Mouse (Mus musculus) myocyte (in vitro differentiated cells): ENCODE measurements around the gene Dgki. TPM values are rescaled to one million over a fixed set of nuclear protein-coding genes. Genes with fewer than 3 reads are reported as not detected.

Source experiments
- H3K27me3 ChIP-seq: one replicate; pipeline ENCODE4 v1.6.1; 2011; ENCODE audit not compliant: control insufficient read depth, insufficient read depth, insufficient read length
- H3K36me3 ChIP-seq: one replicate; pipeline ENCODE4 v1.6.1; 2011; ENCODE audit not compliant: control insufficient read depth, insufficient read depth
- H3K4me2 ChIP-seq: one replicate; pipeline ENCODE4 v1.6.1; 2011; ENCODE audit warnings: low read depth, control low read depth
- H3K4me3 ChIP-seq: one replicate; pipeline ENCODE4 v1.5.1; 2011; ENCODE audit warnings: mild to moderate bottlenecking, control low read depth, moderate library complexity
- H3K79me2 ChIP-seq: one replicate; pipeline ENCODE4 v1.6.1; 2011; ENCODE audit not compliant: control insufficient read depth, insufficient read depth
- H3ac ChIP-seq: one replicate; pipeline ENCODE4 v1.6.1; 2011; ENCODE audit not compliant: control insufficient read depth, insufficient read length
- CEBPB ChIP-seq: IDR thresholded peaks from 2 replicates; pipeline ENCODE4 v1.6.1; 2011; ENCODE audit warnings: mild to moderate bottlenecking, moderate library complexity; ENCODE audit not compliant: poor library complexity, insufficient read depth, severe bottlenecking
- E2F4 ChIP-seq: IDR thresholded peaks from one replicate; pipeline ENCODE4 v1.6.1; 2011; ENCODE audit warnings: mild to moderate bottlenecking, control low read depth, moderate library complexity; ENCODE audit not compliant: insufficient read depth
- MAX ChIP-seq: IDR thresholded peaks from one replicate; pipeline ENCODE4 v1.6.1; 2011; ENCODE audit warnings: low read depth, mild to moderate bottlenecking, control low read depth
- MYOD1 ChIP-seq, 3 experiments: IDR thresholded peaks; one replicate each; pipeline ENCODE4 v1.6.1; 2011; ENCODE audit warnings: control low read depth in 2 of 3, low read depth in 2 of 3, mild to moderate bottlenecking in 2 of 3, moderate library complexity in 1 of 3; ENCODE audit not compliant: insufficient read length in 2 of 3, control insufficient read depth in 1 of 3
- MYOG ChIP-seq, 3 experiments: IDR thresholded peaks; one replicate each; pipeline ENCODE4 v1.6.1; 2011; ENCODE audit warnings: control low read depth in 2 of 3, low read depth in 2 of 3, mild to moderate bottlenecking in 2 of 3; ENCODE audit not compliant: insufficient read length in 2 of 3, control insufficient read depth in 1 of 3, insufficient read depth in 1 of 3
- POLR2A ChIP-seq: IDR thresholded peaks from one replicate; pipeline ENCODE4 v1.6.1; 2011; ENCODE audit warnings: low read depth, mild to moderate bottlenecking, control low read depth, moderate library complexity; ENCODE audit not compliant: insufficient read length
- POLR2AphosphoS2 ChIP-seq: IDR thresholded peaks from one replicate; pipeline ENCODE4 v1.6.1; 2011; ENCODE audit warnings: low read depth, control low read depth; ENCODE audit not compliant: insufficient read length
- REST ChIP-seq: IDR thresholded peaks from one replicate; pipeline ENCODE4 v1.6.1; 2011; ENCODE audit warnings: mild to moderate bottlenecking, control low read depth, moderate library complexity; ENCODE audit not compliant: insufficient read depth, insufficient read length
- SRF ChIP-seq: IDR thresholded peaks from one replicate; pipeline ENCODE4 v1.6.1; 2011; ENCODE audit warnings: low read depth; ENCODE audit not compliant: control insufficient read depth, insufficient read length
- TCF12 ChIP-seq: IDR thresholded peaks from one replicate; pipeline ENCODE4 v1.6.1; 2011; ENCODE audit warnings: mild to moderate bottlenecking, control low read depth; ENCODE audit not compliant: poor library complexity, insufficient read depth, severe bottlenecking
- TCF3 ChIP-seq: IDR thresholded peaks from one replicate; pipeline ENCODE4 v1.6.1; 2011; ENCODE audit warnings: low read depth, control low read depth; ENCODE audit not compliant: insufficient read length
- USF1 ChIP-seq: IDR thresholded peaks from one replicate; pipeline ENCODE4 v1.6.1; 2011; ENCODE audit warnings: low read depth, mild to moderate bottlenecking, control low read depth, moderate library complexity
- polyA plus RNA-seq: library from polyadenylated mRNA; unstranded; fragments of >200 nt; fragmentation: generic; extraction: Trizol; gene quantifications from one replicate; pipeline ENCODE4 v1.2.1, GENCODE M21; 2012; ENCODE audit warnings: missing spikeins

The Dgki gene
- polyA plus RNA-seq, 1 experiment = 0.02 TPM

DNA sequence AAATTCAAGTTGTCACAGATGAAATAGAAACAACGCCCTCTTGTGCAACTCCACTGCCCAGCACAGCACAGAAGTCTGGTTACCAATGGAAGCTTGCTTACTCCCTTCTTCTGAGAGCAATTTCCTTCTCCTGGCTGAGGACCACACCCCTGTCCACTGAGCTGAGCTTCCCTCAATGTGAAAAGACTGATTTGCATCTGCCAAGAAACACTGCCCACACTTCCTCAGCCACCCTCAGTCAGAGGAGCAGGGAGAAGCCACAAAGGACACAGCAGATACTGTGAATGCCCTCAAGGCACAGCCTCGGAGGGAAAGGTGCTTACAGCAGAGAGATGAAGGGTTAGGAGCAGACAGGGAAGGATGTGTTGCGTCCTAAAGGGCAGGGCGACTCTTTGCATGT lies 149.9 kb downstream of the Dgki start:
- Histone ChIP-seq H3K4me2 (no peak overlapping the region), H3K4me3 (no peak overlapping the region), H3K27me3 (peaks cover 6% of the 10 kb centered on the region), H3ac (no peak overlapping the region), H3K36me3 (no peaks in the 10 kb centered on the region), H3K79me2 (no peaks in the 10 kb centered on the region)
- TF ChIP-seq TCF3 = no peak
- TF ChIP-seq MAX = no peak
- no peak for TF ChIP-seq MYOD1 (IDR thresholded peaks at IDR 0.05; ENCODE audit: control insufficient read depth in 1 of 3, insufficient read length in 2 of 3, low read depth in 2 of 3)

DNA sequence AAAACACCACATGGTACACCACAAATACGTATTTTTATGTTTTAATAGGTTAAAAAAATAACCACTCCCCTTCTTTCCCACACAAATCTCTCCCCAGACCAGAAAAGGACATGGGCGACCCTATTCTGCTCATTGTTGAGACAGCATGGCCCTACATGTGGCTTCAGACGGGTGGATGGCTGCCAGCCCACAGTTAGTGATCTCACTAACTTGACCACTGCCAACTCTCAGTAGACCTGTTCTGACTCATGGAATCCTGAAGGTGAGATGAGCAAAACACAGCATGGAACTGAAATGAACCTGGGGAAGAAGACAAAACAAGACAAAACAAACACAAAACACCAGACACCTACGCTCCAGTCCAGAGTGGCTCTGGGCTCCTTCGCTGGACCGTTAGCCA lies 150.8 kb downstream of the Dgki start:
- Histone ChIP-seq H3K4me2 (no peak overlapping the region), H3K79me2 (no peaks in the 10 kb centered on the region), H3K4me3 (no peak overlapping the region), H3K27me3 (peaks cover 6% of the 10 kb centered on the region), H3ac (no peak overlapping the region), H3K36me3 (no peaks in the 10 kb centered on the region)
- TF ChIP-seq REST = no peak
- TF ChIP-seq MYOD1 (IDR thresholded peaks at IDR 0.05; ENCODE audit: control insufficient read depth in 1 of 3, insufficient read length in 2 of 3, low read depth in 2 of 3) = no peak
- no peak for TF ChIP-seq USF1
- TF ChIP-seq POLR2AphosphoS2 = no peak
- TF ChIP-seq POLR2A = no peak
- TF ChIP-seq TCF3 = no peak
- TF ChIP-seq E2F4 = no peak
- no peak for TF ChIP-seq CEBPB
- no peak for TF ChIP-seq MAX

DNA sequence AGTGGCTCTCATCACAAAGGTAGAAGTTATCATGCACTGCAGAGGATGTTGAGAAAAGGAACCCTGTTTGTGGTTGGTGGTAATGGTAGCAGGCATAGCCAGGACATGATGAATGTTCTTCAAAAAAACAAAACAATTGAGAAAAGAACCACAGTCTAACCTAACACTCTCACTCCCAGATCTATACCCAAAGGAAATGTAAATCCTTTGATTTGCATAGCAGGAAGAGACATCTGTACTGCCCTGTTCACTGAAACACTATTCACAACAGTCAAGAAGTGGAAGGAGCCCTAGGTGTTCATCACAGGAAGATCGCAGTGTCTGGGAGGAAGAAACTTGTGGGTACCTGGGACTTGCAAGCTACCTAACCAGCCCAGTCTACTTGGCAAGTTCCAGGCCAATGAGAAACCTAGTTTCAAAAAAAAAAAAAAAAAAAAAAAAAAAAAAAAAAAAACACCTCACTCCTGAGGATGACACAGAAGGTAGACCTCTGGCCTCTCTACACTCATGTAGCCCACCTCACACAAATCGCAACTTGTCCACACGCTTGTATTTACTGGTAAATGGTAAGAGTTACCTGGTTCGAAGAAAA lies 152.5 kb downstream of the Dgki start:
- TF ChIP-seq CEBPB = no peak
- no peak for TF ChIP-seq TCF12
- no peak for TF ChIP-seq SRF
- no peak for TF ChIP-seq POLR2AphosphoS2
- no peak for TF ChIP-seq E2F4
- no peak for TF ChIP-seq USF1
- TF ChIP-seq TCF3 = no peak
- TF ChIP-seq POLR2A = no peak
- TF ChIP-seq MYOG (IDR thresholded peaks at IDR 0.05; ENCODE audit: control insufficient read depth in 1 of 3, insufficient read depth in 1 of 3, insufficient read length in 2 of 3, low read depth in 2 of 3) = no peak
- no peak for TF ChIP-seq MAX
- TF ChIP-seq REST = no peak
- Histone ChIP-seq H3K4me2 (no peak overlapping the region), H3K27me3 (peaks cover 6% of the 10 kb centered on the region)

DNA sequence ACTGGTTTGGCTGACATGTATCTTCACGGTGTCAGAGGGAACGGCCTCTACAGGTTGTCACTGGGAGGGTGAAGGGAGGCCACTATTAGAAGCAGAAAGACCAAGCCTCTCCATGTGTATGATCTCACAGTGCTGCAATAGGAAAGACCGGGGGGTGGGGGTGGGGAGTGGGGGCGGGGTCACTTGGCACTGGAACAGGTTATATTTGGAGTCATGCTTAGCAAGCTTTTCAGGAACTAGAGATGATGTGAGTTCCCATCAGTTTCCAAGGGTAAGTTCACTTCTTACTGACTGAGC lies 156.2 kb downstream of the Dgki start:
- peak overlapping the region; percentile 45 for H3K4me2 ChIP-seq

More for the DNA sequence above, 152.5 kb downstream of the Dgki start:
- no peak overlapping the region for H3K4me3 ChIP-seq
- no peak overlapping the region for H3ac ChIP-seq
- no peaks in the 10 kb centered on the region for H3K36me3 ChIP-seq
- H3K79me2 ChIP-seq = no peaks in the 10 kb centered on the region

DNA sequence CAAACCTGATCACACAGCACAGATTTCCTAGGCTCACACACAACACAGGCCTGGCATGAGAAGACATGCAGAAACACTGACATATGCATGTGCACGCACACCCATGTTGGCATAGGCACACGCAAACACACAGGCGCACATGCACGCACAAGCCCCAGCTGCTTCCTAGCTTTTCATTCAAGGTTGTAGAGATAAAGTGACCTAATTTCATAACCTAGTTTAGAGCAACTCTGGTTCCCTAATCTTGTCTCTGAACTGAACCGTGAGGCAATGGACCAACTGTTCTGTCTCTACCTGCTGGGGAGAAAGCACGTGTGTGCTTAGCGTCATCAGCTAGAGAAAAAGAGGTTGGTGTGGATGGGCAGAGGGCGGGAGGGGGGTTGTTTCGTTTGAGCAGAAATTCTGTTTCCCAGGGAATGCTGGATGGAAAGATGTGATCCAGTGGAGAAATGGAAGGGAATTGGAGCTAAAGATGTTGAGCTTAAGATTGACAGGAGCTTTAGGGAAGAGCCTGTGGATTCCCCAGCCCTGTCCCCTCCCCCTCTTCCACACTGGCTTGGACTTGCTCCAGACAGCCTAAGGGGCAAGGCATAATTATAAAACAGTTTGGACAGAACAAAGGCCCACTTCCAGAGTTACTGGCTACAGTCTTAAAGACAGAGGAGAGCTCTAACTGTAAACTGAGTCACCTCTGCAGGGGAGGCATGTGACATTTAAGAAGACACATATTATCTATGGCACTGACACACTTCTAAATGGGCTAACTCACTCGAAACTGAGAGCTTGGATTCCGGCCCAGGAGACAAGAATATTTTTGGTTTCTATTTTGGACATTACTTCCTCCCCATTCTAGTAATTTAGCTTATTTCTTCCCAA lies 156.8 kb downstream of the Dgki start:
- Histone ChIP-seq H3K27me3 (no peaks in the 10 kb centered on the region), H3K4me2 (peak overlapping the region; percentile 45), H3K79me2 (no peaks in the 10 kb centered on the region), H3ac (no peak overlapping the region), H3K4me3 (no peak overlapping the region), H3K36me3 (no peaks in the 10 kb centered on the region)
- TF ChIP-seq USF1 (no peak), MYOD1 (IDR thresholded peaks at IDR 0.05; ENCODE audit: control insufficient read depth in 1 of 3, insufficient read length in 2 of 3, low read depth in 2 of 3) (no peak), POLR2AphosphoS2 (no peak), MYOG (IDR thresholded peaks at IDR 0.05; ENCODE audit: control insufficient read depth in 1 of 3, insufficient read depth in 1 of 3, insufficient read length in 2 of 3, low read depth in 2 of 3) (no peak), REST (no peak), POLR2A (no peak), TCF12 (no peak), MAX (no peak), E2F4 (no peak), TCF3 (no peak), CEBPB (no peak), SRF (no peak)

More for the DNA sequence above, 156.2 kb downstream of the Dgki start:
- no peaks in the 10 kb centered on the region for H3K36me3 ChIP-seq
- no peak for TF ChIP-seq E2F4
- no peak for TF ChIP-seq MYOD1 (IDR thresholded peaks at IDR 0.05; ENCODE audit: control insufficient read depth in 1 of 3, insufficient read length in 2 of 3, low read depth in 2 of 3)
- no peak for TF ChIP-seq MAX
- no peak for TF ChIP-seq REST
- no peak for TF ChIP-seq MYOG (IDR thresholded peaks at IDR 0.05; ENCODE audit: control insufficient read depth in 1 of 3, insufficient read depth in 1 of 3, insufficient read length in 2 of 3, low read depth in 2 of 3)
- TF ChIP-seq USF1 = no peak
- no peak overlapping the region for H3K4me3 ChIP-seq
- H3K79me2 ChIP-seq = no peaks in the 10 kb centered on the region
- no peak overlapping the region for H3ac ChIP-seq
- H3K27me3 ChIP-seq = no peaks in the 10 kb centered on the region
